Mouse (Mus musculus): ENCODE measurements around the gene AI661453. TPM values are rescaled to one million over a fixed set of nuclear protein-coding genes. Genes with fewer than 3 reads are reported as not detected.
"Not testable (repeated sequence)": the region's sequence is repeated elsewhere in the genome, so short reads cannot be mapped to it uniquely, and the experiment has no call there.

The AI661453 gene
- polyA plus RNA-seq, 1 experiment from 2014 or later: 2.4 TPM

- peak overlapping the region; percentile 64 for H3K4me2 ChIP-seq (ENCODE audit: low read depth, low read length)
- ATAC-seq (ENCODE audit: low read depth) (peak; percentile 41; the same call in 1 of the 2 replicates), DNase-seq (ENCODE audit: low spot score) (peak; percentile 28)
- peak overlapping the region; percentile 39 for H3K4me3 ChIP-seq (ENCODE audit: low read depth, low read length)
- not testable (repeated sequence) for H3K9me3 ChIP-seq (ENCODE audit: control insufficient read depth, low read length); H3K36me3 ChIP-seq (ENCODE audit: control insufficient read depth, insufficient read depth, low read length); H3K4me1 ChIP-seq (ENCODE audit: control insufficient read depth, insufficient read depth, low read length); H3K27ac ChIP-seq (replicated peaks; ENCODE audit: low read depth, low read length)
- H3K9ac ChIP-seq (ENCODE audit: low read depth, low read length): peak overlapping the region; percentile 45
- WGBS: 5% methylated on average over 40 of the region's 74 CpGs
- peaks cover 25% of the 10 kb centered on the region for H3K27me3 ChIP-seq (replicated peaks; ENCODE audit: control insufficient read depth, insufficient read depth, low read length)
These were observed 26.2 kb upstream of the AI661453 start for GRCm38 (mm10) chr17:47409897-47410861.

DNA sequence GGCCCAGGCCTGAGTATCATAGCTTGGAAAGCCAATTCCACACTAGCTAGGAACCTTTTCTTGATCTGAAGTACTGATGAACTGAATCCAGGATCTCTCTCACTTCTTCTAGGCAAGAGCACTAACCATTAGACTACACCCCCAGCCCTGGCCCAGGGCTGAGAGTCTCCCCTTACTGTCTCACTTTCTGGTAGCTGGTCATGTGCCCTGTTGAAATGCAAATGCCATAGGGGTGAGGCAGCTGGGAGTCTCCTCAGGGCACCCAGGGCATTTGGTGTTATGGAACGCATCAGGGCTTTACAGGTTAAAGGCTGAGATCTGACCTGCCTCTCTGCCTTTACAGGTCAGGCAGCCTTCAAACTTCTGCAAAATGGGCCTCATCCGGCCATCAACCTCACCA is 16.2 kb upstream of the AI661453 start:
- WGBS: 69% methylated on average over 2 of the region's 2 CpGs
- ATAC-seq (ENCODE audit: low read depth): no peak
- H3K27me3 ChIP-seq (replicated peaks; ENCODE audit: control insufficient read depth, insufficient read depth, low read length): no peaks in the 10 kb centered on the region
- H3K9me3 ChIP-seq (ENCODE audit: control insufficient read depth, low read length): no peaks in the 10 kb centered on the region
- no peaks in the 10 kb centered on the region for H3K4me1 ChIP-seq (ENCODE audit: control insufficient read depth, insufficient read depth, low read length)
- no peak for DNase-seq (ENCODE audit: low spot score)
- H3K4me3 ChIP-seq (ENCODE audit: low read depth, low read length): no peak overlapping the region
- H3K27ac ChIP-seq (replicated peaks; ENCODE audit: low read depth, low read length): no peak overlapping the region
- H3K4me2 ChIP-seq (ENCODE audit: low read depth, low read length): no peak overlapping the region
- no peak overlapping the region for H3K9ac ChIP-seq (ENCODE audit: low read depth, low read length)
- no peaks in the 10 kb centered on the region for H3K36me3 ChIP-seq (ENCODE audit: control insufficient read depth, insufficient read depth, low read length)

GRCm38 (mm10) chr17:47421566-47421965 is 14.8 kb upstream of the AI661453 start:
- Histone ChIP-seq H3K36me3 (ENCODE audit: control insufficient read depth, insufficient read depth, low read length) (no peaks in the 10 kb centered on the region), H3K27ac (replicated peaks; ENCODE audit: low read depth, low read length) (no peak overlapping the region), H3K4me3 (ENCODE audit: low read depth, low read length) (no peak overlapping the region), H3K27me3 (replicated peaks; ENCODE audit: control insufficient read depth, insufficient read depth, low read length) (no peaks in the 10 kb centered on the region), H3K9ac (ENCODE audit: low read depth, low read length) (no peak overlapping the region), H3K4me2 (ENCODE audit: low read depth, low read length) (no peak overlapping the region), H3K4me1 (ENCODE audit: control insufficient read depth, insufficient read depth, low read length) (no peaks in the 10 kb centered on the region), H3K9me3 (ENCODE audit: control insufficient read depth, low read length) (no peaks in the 10 kb centered on the region)
- ATAC-seq (ENCODE audit: low read depth) (no peak), DNase-seq (ENCODE audit: low spot score) (no peak)
- WGBS: 79% methylated on average over 3 of the region's 3 CpGs

DNA sequence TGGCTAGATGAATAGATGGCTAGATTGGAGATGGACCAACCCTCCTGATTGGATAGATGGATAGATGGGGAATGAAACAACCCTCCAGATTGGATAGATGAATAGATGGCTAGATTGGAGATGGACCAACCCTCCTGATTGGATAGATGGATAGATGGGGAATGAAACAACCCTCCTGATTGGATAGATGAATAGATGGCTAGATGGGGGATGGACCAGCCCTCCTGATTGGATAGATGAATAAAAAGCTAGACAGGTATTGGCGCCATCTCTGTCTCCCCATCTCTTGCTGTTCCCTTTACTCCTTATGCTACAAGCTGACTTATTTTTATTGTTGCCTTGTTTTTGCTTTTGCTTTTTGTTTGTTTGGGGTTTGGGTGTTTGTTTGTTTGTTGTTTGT is 13.8 kb upstream of the AI661453 start:
- DNase-seq (ENCODE audit: low spot score); H3K9me3 ChIP-seq (ENCODE audit: control insufficient read depth, low read length); H3K27me3 ChIP-seq (replicated peaks; ENCODE audit: control insufficient read depth, insufficient read depth, low read length); H3K4me2 ChIP-seq (ENCODE audit: low read depth, low read length); H3K4me3 ChIP-seq (ENCODE audit: low read depth, low read length); H3K9ac ChIP-seq (ENCODE audit: low read depth, low read length); ATAC-seq (ENCODE audit: low read depth); H3K36me3 ChIP-seq (ENCODE audit: control insufficient read depth, insufficient read depth, low read length); H3K4me1 ChIP-seq (ENCODE audit: control insufficient read depth, insufficient read depth, low read length); H3K27ac ChIP-seq (replicated peaks; ENCODE audit: low read depth, low read length): not testable (repeated sequence)
- 89% methylated on average over 1 of the region's 1 CpGs for whole genome bisulfite sequencing

- H3K4me3 ChIP-seq (ENCODE audit: low read depth, low read length): no peak overlapping the region
- WGBS: 79% methylated on average over 6 of the region's 6 CpGs
- H3K27ac ChIP-seq (replicated peaks; ENCODE audit: low read depth, low read length): no peak overlapping the region
- no peaks in the 10 kb centered on the region for H3K36me3 ChIP-seq (ENCODE audit: control insufficient read depth, insufficient read depth, low read length)
- H3K9me3 ChIP-seq (ENCODE audit: control insufficient read depth, low read length): no peaks in the 10 kb centered on the region
- H3K4me2 ChIP-seq (ENCODE audit: low read depth, low read length): no peak overlapping the region
- H3K4me1 ChIP-seq (ENCODE audit: control insufficient read depth, insufficient read depth, low read length): no peaks in the 10 kb centered on the region
- no peak overlapping the region for H3K9ac ChIP-seq (ENCODE audit: low read depth, low read length)
- ATAC-seq (ENCODE audit: low read depth) (no peak), DNase-seq (ENCODE audit: low spot score) (no peak)
- no peaks in the 10 kb centered on the region for H3K27me3 ChIP-seq (replicated peaks; ENCODE audit: control insufficient read depth, insufficient read depth, low read length)
These were observed 12.2 kb upstream of the AI661453 start for GRCm38 (mm10) chr17:47424186-47424585.

GRCm38 (mm10) chr17:47427316-47427715 is 9.1 kb upstream of the AI661453 start:
- Histone ChIP-seq H3K9ac (ENCODE audit: low read depth, low read length) (no peak overlapping the region), H3K27me3 (replicated peaks; ENCODE audit: control insufficient read depth, insufficient read depth, low read length) (no peaks in the 10 kb centered on the region), H3K36me3 (ENCODE audit: control insufficient read depth, insufficient read depth, low read length) (no peaks in the 10 kb centered on the region), H3K4me1 (ENCODE audit: control insufficient read depth, insufficient read depth, low read length) (no peaks in the 10 kb centered on the region), H3K27ac (replicated peaks; ENCODE audit: low read depth, low read length) (no peak overlapping the region), H3K4me3 (ENCODE audit: low read depth, low read length) (no peak overlapping the region), H3K4me2 (ENCODE audit: low read depth, low read length) (no peak overlapping the region), H3K9me3 (ENCODE audit: control insufficient read depth, low read length) (no peaks in the 10 kb centered on the region)
- ATAC-seq (ENCODE audit: low read depth) (no peak), DNase-seq (ENCODE audit: low spot score) (no peak)
- 73% methylated on average over 6 of the region's 6 CpGs for WGBS

GRCm38 (mm10) chr17:47428831-47429304 is 7.5 kb upstream of the AI661453 start:
- DNase-seq (ENCODE audit: low spot score) (peak; percentile 70), ATAC-seq (ENCODE audit: low read depth) (peak; percentile 56)
- H3K27ac ChIP-seq (replicated peaks; ENCODE audit: low read depth, low read length): no peak overlapping the region
- no peaks in the 10 kb centered on the region for H3K9me3 ChIP-seq (ENCODE audit: control insufficient read depth, low read length)
- no peaks in the 10 kb centered on the region for H3K27me3 ChIP-seq (replicated peaks; ENCODE audit: control insufficient read depth, insufficient read depth, low read length)
- peak overlapping the region; percentile 25; the same call in 1 of the 2 replicates for H3K4me2 ChIP-seq (ENCODE audit: low read depth, low read length)
- no peaks in the 10 kb centered on the region for H3K36me3 ChIP-seq (ENCODE audit: control insufficient read depth, insufficient read depth, low read length)
- no peak overlapping the region for H3K9ac ChIP-seq (ENCODE audit: low read depth, low read length)
- WGBS: 12% methylated on average over 8 of the region's 8 CpGs
- H3K4me3 ChIP-seq (ENCODE audit: low read depth, low read length): no peak overlapping the region
- no peaks in the 10 kb centered on the region for H3K4me1 ChIP-seq (ENCODE audit: control insufficient read depth, insufficient read depth, low read length)

DNA sequence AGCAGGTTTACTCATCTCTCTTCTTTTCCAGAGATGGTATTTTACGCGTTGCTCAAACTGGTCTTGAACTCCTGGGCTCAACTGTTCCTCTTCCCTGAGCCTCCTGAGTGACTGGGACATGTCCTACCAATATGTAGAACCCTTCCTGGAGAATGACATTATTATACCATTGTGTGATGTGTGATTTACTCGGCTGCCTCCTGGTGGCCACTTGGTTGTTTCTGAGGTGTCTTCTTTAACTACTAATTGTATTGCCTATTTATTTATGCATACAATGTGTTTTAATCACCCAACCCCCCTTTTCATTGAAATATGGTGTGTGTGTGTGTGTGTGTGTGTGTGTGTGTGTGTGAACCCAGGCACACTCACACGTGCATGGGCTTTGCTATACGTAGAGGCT is 5.6 kb upstream of the AI661453 start:
- Histone ChIP-seq H3K4me3 (ENCODE audit: low read depth, low read length) (no peak overlapping the region), H3K27me3 (replicated peaks; ENCODE audit: control insufficient read depth, insufficient read depth, low read length) (0 out of 2 replicates have a peak, but pooled peaks cover 3% of the 10 kb centered on the region), H3K4me2 (ENCODE audit: low read depth, low read length) (no peak overlapping the region), H3K9me3 (ENCODE audit: control insufficient read depth, low read length) (no peaks in the 10 kb centered on the region), H3K36me3 (ENCODE audit: control insufficient read depth, insufficient read depth, low read length) (no peaks in the 10 kb centered on the region), H3K4me1 (ENCODE audit: control insufficient read depth, insufficient read depth, low read length) (no peaks in the 10 kb centered on the region), H3K27ac (replicated peaks; ENCODE audit: low read depth, low read length) (no peak overlapping the region), H3K9ac (ENCODE audit: low read depth, low read length) (no peak overlapping the region)
- ATAC-seq (ENCODE audit: low read depth) (no peak), DNase-seq (ENCODE audit: low spot score) (no peak)
- 69% methylated on average over 5 of the region's 5 CpGs for WGBS
